Mouse (Mus musculus) 3134 (cell line): Measurements from ENCODE around the gene Tmem174.

Experiments used
- DNase-seq: peaks from one replicate; pipeline ENCODE4 v3.0.0-alpha.2; 2011; ENCODE audit warnings: low spot score; ENCODE audit not compliant: insufficient read length; ENCODE audit errors: extremely low read depth

The Tmem174 gene

GRCm38 (mm10) chr13:98637145-98637544 is at the start of gene Tmem174:
Gene Tmem174, minus strand, starts transcription at chr13:98637410.
- DNase-seq = no peak

- peak; percentile 58 for DNase-seq
Measured at GRCm38 (mm10) chr13:98684144-98684900, 47.1 kb upstream of the Tmem174 start.

- DNase-seq = no peak
Measured at GRCm38 (mm10) chr13:98683412-98683811, 46.2 kb upstream of the Tmem174 start.

GRCm38 (mm10) chr13:98680470-98681060 is 43.4 kb upstream of the Tmem174 start:
- DNase-seq = no peak

- DNase-seq = peak; percentile 89
Measured at GRCm38 (mm10) chr13:98679631-98680041, 42.4 kb upstream of the Tmem174 start.

GRCm38 (mm10) chr13:98679230-98679629 is 42.0 kb upstream of the Tmem174 start:
- DNase-seq = peak; percentile 80

GRCm38 (mm10) chr13:98673922-98674321 is 36.7 kb upstream of the Tmem174 start:
- DNase-seq = no peak

- no peak for DNase-seq
Measured at GRCm38 (mm10) chr13:98669296-98669695, 32.1 kb upstream of the Tmem174 start.

GRCm38 (mm10) chr13:98667316-98667715 is 30.1 kb upstream of the Tmem174 start:
- DNase-seq = no peak

GRCm38 (mm10) chr13:98665240-98665639 is 28.0 kb upstream of the Tmem174 start:
- DNase-seq = no peak

GRCm38 (mm10) chr13:98662173-98662675 is 25.0 kb upstream of the Tmem174 start:
- DNase-seq = no peak

GRCm38 (mm10) chr13:98656034-98656471 is 18.8 kb upstream of the Tmem174 start:
- no peak for DNase-seq

GRCm38 (mm10) chr13:98655346-98655745 is 18.1 kb upstream of the Tmem174 start:
- no peak for DNase-seq

GRCm38 (mm10) chr13:98654129-98654939 is 17.1 kb upstream of the Tmem174 start:
- no peak for DNase-seq

GRCm38 (mm10) chr13:98652194-98652593 is 15.0 kb upstream of the Tmem174 start:
- DNase-seq = no peak

GRCm38 (mm10) chr13:98651228-98651977 is 14.2 kb upstream of the Tmem174 start:
- DNase-seq = peak; percentile 28

GRCm38 (mm10) chr13:98647775-98648568 is 10.8 kb upstream of the Tmem174 start:
- DNase-seq = no peak

GRCm38 (mm10) chr13:98638507-98639166 is 1.4 kb upstream of the Tmem174 start:
- no peak for DNase-seq

GRCm38 (mm10) chr13:98636571-98636970 is 639 bp downstream of the Tmem174 start:
- no peak for DNase-seq
